Mouse (Mus musculus) myocyte (in vitro differentiated cells): Measurements from ENCODE around the gene Polr3c.

ENCODE experiments used
- MAX ChIP-seq: IDR thresholded peaks from one replicate; pipeline ENCODE4 v1.6.1; 2011; ENCODE audit warnings: low read depth, mild to moderate bottlenecking, control low read depth
- MYOG ChIP-seq, 3 experiments: IDR thresholded peaks; one replicate each; pipeline ENCODE4 v1.6.1; 2011; ENCODE audit warnings: control low read depth in 2 of 3, low read depth in 2 of 3, mild to moderate bottlenecking in 2 of 3; ENCODE audit not compliant: insufficient read length in 2 of 3, control insufficient read depth in 1 of 3, insufficient read depth in 1 of 3
- POLR2A ChIP-seq: IDR thresholded peaks from one replicate; pipeline ENCODE4 v1.6.1; 2011; ENCODE audit warnings: low read depth, mild to moderate bottlenecking, control low read depth, moderate library complexity; ENCODE audit not compliant: insufficient read length
- TCF12 ChIP-seq: IDR thresholded peaks from one replicate; pipeline ENCODE4 v1.6.1; 2011; ENCODE audit warnings: mild to moderate bottlenecking, control low read depth; ENCODE audit not compliant: poor library complexity, insufficient read depth, severe bottlenecking

GRCm38 (mm10) chr3:96755935-96756334, 28.5 kb upstream of the Polr3c start:
- TF ChIP-seq POLR2A (no peak), TCF12 (no peak), MAX (no peak), MYOG (IDR thresholded peaks at IDR 0.05; ENCODE audit: control insufficient read depth in 1 of 3, insufficient read depth in 1 of 3, insufficient read length in 2 of 3, low read depth in 2 of 3) (no peak)
